Mouse (Mus musculus): ENCODE results near the gene Sat1. TPM values are rescaled to one million over a fixed set of nuclear protein-coding genes. Genes with fewer than 3 reads are reported as not detected.

Sat1 gene
- polyA plus RNA-seq, 1 experiment = 305 TPM

DNA sequence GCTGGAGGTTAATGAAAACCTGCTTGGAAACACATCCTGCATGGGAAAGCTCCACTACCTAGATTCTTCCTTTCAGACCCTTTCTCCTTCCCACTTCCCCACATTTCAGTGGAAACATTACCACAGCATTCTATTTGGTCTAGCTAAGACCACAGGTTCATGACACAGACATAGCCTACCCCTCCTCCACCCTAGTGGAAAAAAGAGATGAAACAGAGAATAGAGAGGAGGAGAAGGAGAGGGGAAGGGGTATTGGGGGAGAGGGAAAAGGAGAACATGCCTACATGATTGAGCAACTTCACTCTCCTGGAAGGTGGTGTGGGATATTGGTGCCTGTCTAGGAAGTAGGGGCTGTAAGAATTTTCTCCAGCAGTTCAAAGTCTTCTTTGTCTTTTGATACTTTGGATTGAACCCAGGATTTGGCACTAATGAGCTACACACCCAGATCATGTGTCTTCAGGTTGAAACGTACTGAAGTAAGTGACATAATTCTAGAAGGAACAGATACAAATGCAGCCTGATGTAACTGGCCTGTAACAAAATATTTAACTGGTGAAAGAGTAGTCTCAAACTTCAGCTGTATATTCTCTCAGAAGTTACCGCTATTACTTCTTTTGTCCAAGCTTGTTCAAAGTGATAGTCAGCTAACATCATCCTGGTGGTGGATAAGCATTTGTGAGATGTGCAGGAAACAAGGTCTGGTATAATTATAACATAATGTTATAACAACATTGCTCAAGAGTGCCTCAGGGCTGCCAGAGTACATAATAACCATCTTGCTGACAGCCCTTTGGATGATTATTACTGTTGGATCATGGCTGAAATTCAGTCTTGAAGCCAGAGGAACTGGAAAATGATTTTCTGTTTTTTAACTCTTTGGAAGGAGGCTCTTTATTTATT, 13.6 kb downstream of the Sat1 start:
- no peaks in the 10 kb centered on the region for H3K79me2 ChIP-seq (ENCODE audit: control insufficient read depth, insufficient read depth)

DNA sequence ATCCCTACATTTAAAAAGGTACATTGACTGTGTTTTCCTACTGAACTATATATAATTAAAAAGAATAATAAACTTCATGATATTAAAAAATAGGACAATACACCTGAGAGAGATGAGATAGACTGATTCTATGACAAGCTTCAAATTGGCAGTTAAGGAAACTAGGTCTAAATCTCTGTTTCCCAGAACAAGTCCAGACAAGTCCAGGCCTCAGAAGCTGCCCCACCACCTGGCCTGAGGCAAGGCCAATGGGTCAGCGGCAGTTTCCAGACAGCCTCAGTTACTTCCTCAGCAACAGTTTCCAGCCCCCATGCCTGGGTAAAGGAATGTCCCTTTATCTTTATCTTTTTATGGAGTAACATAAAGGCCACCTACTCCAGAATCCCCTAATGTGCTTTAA, 14.4 kb downstream of the Sat1 start:
- no peak overlapping the region for H3K4me2 ChIP-seq (ENCODE audit: low read depth)
- TF ChIP-seq MYOD1 (IDR thresholded peaks at IDR 0.05; ENCODE audit: control insufficient read depth in 1 of 3, insufficient read length in 2 of 3, low read depth in 2 of 3) (no peak), MAX (IDR thresholded peaks at IDR 0.05; ENCODE audit: low read depth) (no peak), SRF (IDR thresholded peaks at IDR 0.05; ENCODE audit: control insufficient read depth, insufficient read length, low read depth) (no peak), POLR2A (IDR thresholded peaks at IDR 0.05; ENCODE audit: insufficient read length, low read depth) (no peak), CEBPB (IDR thresholded peaks at IDR 0.05; ENCODE audit: insufficient read depth, poor library complexity, severe bottlenecking) (no peak), POLR2AphosphoS2 (IDR thresholded peaks at IDR 0.05; ENCODE audit: insufficient read length, low read depth) (no peak), E2F4 (IDR thresholded peaks at IDR 0.05; ENCODE audit: insufficient read depth) (no peak)
- no peak overlapping the region for H3ac ChIP-seq (ENCODE audit: control insufficient read depth, insufficient read length)
- H3K79me2 ChIP-seq (ENCODE audit: control insufficient read depth, insufficient read depth) = no peaks in the 10 kb centered on the region
- no peak overlapping the region for H3K4me3 ChIP-seq
- H3K27me3 ChIP-seq (ENCODE audit: control insufficient read depth, insufficient read depth, insufficient read length) = no peaks in the 10 kb centered on the region
- H3K36me3 ChIP-seq (ENCODE audit: control insufficient read depth, insufficient read depth) = no peaks in the 10 kb centered on the region

More for the DNA sequence above, 13.6 kb downstream of the Sat1 start:
- Histone ChIP-seq H3K27me3 (ENCODE audit: control insufficient read depth, insufficient read depth, insufficient read length) (no peaks in the 10 kb centered on the region), H3K4me3 (no peak overlapping the region), H3ac (ENCODE audit: control insufficient read depth, insufficient read length) (no peak overlapping the region), H3K4me2 (ENCODE audit: low read depth) (peak overlapping the region; percentile 5), H3K36me3 (ENCODE audit: control insufficient read depth, insufficient read depth) (no peaks in the 10 kb centered on the region)
- peak; percentile 9; the same call in 1 of the 2 replicates for TF ChIP-seq CEBPB (IDR thresholded peaks at IDR 0.05; ENCODE audit: insufficient read depth, poor library complexity, severe bottlenecking)
- no peak for TF ChIP-seq POLR2AphosphoS2 (IDR thresholded peaks at IDR 0.05; ENCODE audit: insufficient read length, low read depth)

DNA sequence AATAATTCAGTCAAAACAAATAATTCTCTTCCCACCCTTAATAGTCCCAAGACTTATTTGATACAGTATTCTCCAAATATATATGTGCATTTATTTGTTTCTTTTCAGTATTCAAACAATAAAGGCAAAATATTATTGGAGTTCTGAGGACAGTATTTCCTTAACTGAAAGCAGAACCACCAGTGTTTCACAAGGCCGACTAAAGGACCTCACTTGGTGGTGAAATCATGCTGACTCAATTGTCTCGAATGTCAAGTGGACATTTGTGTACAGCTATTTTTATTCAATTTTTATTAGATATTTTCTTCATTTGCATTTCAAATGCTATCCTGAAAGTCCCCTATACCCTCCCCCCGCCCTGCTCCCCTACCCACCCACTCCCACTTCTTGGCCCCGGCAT, 21.3 kb downstream of the Sat1 start:
- no peaks in the 10 kb centered on the region for H3K36me3 ChIP-seq (ENCODE audit: control insufficient read depth, insufficient read depth)
- no peaks in the 10 kb centered on the region for H3K27me3 ChIP-seq (ENCODE audit: control insufficient read depth, insufficient read depth, insufficient read length)
- H3ac ChIP-seq (ENCODE audit: control insufficient read depth, insufficient read length) = no peak overlapping the region
- H3K79me2 ChIP-seq (ENCODE audit: control insufficient read depth, insufficient read depth) = no peaks in the 10 kb centered on the region
- H3K4me3 ChIP-seq = no peak overlapping the region
- TF ChIP-seq TCF3 (IDR thresholded peaks at IDR 0.05; ENCODE audit: insufficient read length, low read depth) (no peak), POLR2A (IDR thresholded peaks at IDR 0.05; ENCODE audit: insufficient read length, low read depth) (no peak), REST (IDR thresholded peaks at IDR 0.05; ENCODE audit: insufficient read depth, insufficient read length) (no peak), CEBPB (IDR thresholded peaks at IDR 0.05; ENCODE audit: insufficient read depth, poor library complexity, severe bottlenecking) (no peak), MYOG (IDR thresholded peaks at IDR 0.05; ENCODE audit: control insufficient read depth in 1 of 3, insufficient read depth in 1 of 3, insufficient read length in 2 of 3, low read depth in 2 of 3) (no peak), MYOD1 (IDR thresholded peaks at IDR 0.05; ENCODE audit: control insufficient read depth in 1 of 3, insufficient read length in 2 of 3, low read depth in 2 of 3) (no peak), POLR2AphosphoS2 (IDR thresholded peaks at IDR 0.05; ENCODE audit: insufficient read length, low read depth) (no peak), TCF12 (IDR thresholded peaks at IDR 0.05; ENCODE audit: insufficient read depth, poor library complexity, severe bottlenecking) (no peak), MAX (IDR thresholded peaks at IDR 0.05; ENCODE audit: low read depth) (no peak), USF1 (IDR thresholded peaks at IDR 0.05; ENCODE audit: low read depth) (no peak), SRF (IDR thresholded peaks at IDR 0.05; ENCODE audit: control insufficient read depth, insufficient read length, low read depth) (no peak)
- H3K4me2 ChIP-seq (ENCODE audit: low read depth) = no peak overlapping the region

DNA sequence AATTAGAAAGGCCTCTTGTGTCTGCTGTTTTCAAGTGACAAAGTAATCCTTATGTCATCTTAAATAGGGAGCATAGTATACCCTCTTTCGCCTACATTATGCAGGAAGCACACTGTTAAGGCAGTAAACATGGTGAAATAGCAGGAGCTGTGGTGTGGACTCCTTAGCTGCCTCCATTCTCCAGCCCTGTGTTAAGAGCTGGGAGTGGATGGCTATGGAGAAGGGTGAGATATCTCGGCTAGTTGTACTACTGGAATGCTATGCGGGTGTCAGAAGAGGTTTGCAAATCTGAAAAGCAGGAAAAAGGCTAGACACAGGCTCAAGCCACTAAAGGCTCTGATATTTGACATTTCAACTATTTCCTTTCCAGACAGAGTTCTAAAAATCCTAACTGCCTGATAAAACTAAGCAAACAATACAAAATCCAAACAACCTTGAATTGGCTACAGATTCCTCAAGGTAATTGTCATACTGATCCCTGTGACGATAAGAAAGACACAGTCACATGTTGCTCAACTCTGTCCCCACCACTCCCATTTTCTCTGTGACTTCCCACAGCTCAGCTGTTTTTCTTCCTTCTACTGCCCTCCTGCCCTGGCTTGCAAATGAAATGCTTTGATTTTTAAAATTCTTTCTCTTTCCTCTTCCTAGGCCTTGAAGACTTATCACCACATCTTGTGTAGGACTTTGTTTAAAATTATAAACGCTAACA, 22.4 kb downstream of the Sat1 start:
- no peaks in the 10 kb centered on the region for H3K79me2 ChIP-seq (ENCODE audit: control insufficient read depth, insufficient read depth)
- H3ac ChIP-seq (ENCODE audit: control insufficient read depth, insufficient read length) = no peak overlapping the region
- TF ChIP-seq POLR2AphosphoS2 (IDR thresholded peaks at IDR 0.05; ENCODE audit: insufficient read length, low read depth) = no peak
- TF ChIP-seq TCF3 (IDR thresholded peaks at IDR 0.05; ENCODE audit: insufficient read length, low read depth) = no peak
- TF ChIP-seq SRF (IDR thresholded peaks at IDR 0.05; ENCODE audit: control insufficient read depth, insufficient read length, low read depth) = no peak
- TF ChIP-seq REST (IDR thresholded peaks at IDR 0.05; ENCODE audit: insufficient read depth, insufficient read length) = no peak
- no peak for TF ChIP-seq MAX (IDR thresholded peaks at IDR 0.05; ENCODE audit: low read depth)
- no peak for TF ChIP-seq E2F4 (IDR thresholded peaks at IDR 0.05; ENCODE audit: insufficient read depth)
- no peak for TF ChIP-seq TCF12 (IDR thresholded peaks at IDR 0.05; ENCODE audit: insufficient read depth, poor library complexity, severe bottlenecking)
- no peak for TF ChIP-seq CEBPB (IDR thresholded peaks at IDR 0.05; ENCODE audit: insufficient read depth, poor library complexity, severe bottlenecking)
- TF ChIP-seq MYOG (IDR thresholded peaks at IDR 0.05; ENCODE audit: control insufficient read depth in 1 of 3, insufficient read depth in 1 of 3, insufficient read length in 2 of 3, low read depth in 2 of 3) = no peak
- no peak for TF ChIP-seq USF1 (IDR thresholded peaks at IDR 0.05; ENCODE audit: low read depth)
- no peak for TF ChIP-seq MYOD1 (IDR thresholded peaks at IDR 0.05; ENCODE audit: control insufficient read depth in 1 of 3, insufficient read length in 2 of 3, low read depth in 2 of 3)
- TF ChIP-seq POLR2A (IDR thresholded peaks at IDR 0.05; ENCODE audit: insufficient read length, low read depth) = no peak
- no peaks in the 10 kb centered on the region for H3K36me3 ChIP-seq (ENCODE audit: control insufficient read depth, insufficient read depth)
- H3K4me3 ChIP-seq = no peak overlapping the region
- H3K4me2 ChIP-seq (ENCODE audit: low read depth) = no peak overlapping the region
- no peaks in the 10 kb centered on the region for H3K27me3 ChIP-seq (ENCODE audit: control insufficient read depth, insufficient read depth, insufficient read length)
